Mouse (Mus musculus): ENCODE measurements around the gene Kif27.
A peak's percentile ranks its signal among the peaks of the same experiment; 100 is the strongest.

GRCm38 (mm10) chr13:58253268-58253667, 105.7 kb downstream of the Kif27 start:
- TF ChIP-seq CTCF (IDR thresholded peaks at IDR 0.05; ENCODE audit: low read depth) (peak; percentile 42; the same call in 1 of the 2 replicates), EP300 (IDR thresholded peaks at IDR 0.05; ENCODE audit: low read depth) (no peak)

All from liver, embryonic 14.5 days (tissue).